Mouse (Mus musculus) erythroid progenitor cell, adult 5-6 weeks (primary cell): Measurements from ENCODE around the gene Gpr31b. TPM values are rescaled to one million over a fixed set of nuclear protein-coding genes. Genes with fewer than 3 reads are reported as not detected.

ENCODE experiments used
- total RNA-seq, 2 experiments: library from RNA; stranded (forward) in 1 of 2; stranded (reverse) in 1 of 2; fragments of 150-400 nt in 1 of 2; fragments of 186-747, 209-891 nt in 1 of 2; gene quantifications; 2 replicates each; pipeline versions ENCODE4 v1.2.3 to v1.2.4; 2015 to 2017; ENCODE audit warnings: low replicate concordance in 2 of 2

Gene Gpr31b
- total RNA-seq, 2 experiments from 2014 or later, result not detected

Other genes with a start within 250 kb of the Gpr31b start
- not detected in 2 replicates for gene Mas1, start 184.2 kb downstream of the Gpr31b start, total RNA-seq (2015; ENCODE audit: low replicate concordance)
- not detected in 2 replicates for gene Mas1, start 184.2 kb downstream of the Gpr31b start, total RNA-seq (2017; ENCODE audit: low replicate concordance)
- gene Mrgprh, start 176.3 kb downstream of the Gpr31b start, total RNA-seq (2015; ENCODE audit: low replicate concordance), result not detected in 2 replicates
- gene Mrgprh, start 176.3 kb downstream of the Gpr31b start, total RNA-seq (2017; ENCODE audit: low replicate concordance), result not detected in 2 replicates
- 2.9 TPM in 1 of 2 replicates, not detected in the other for gene Pnldc1, start 142.1 kb downstream of the Gpr31b start, total RNA-seq (2015; ENCODE audit: low replicate concordance)
- 7.4 TPM in 1 of 2 replicates, not detected in the other for gene Pnldc1, start 142.1 kb downstream of the Gpr31b start, total RNA-seq (2017; ENCODE audit: low replicate concordance)
- gene Tcp1, start 136.6 kb downstream of the Gpr31b start, total RNA-seq (2015; ENCODE audit: low replicate concordance), result 136 and 173 TPM in 2 replicates
- gene Tcp1, start 136.6 kb downstream of the Gpr31b start, total RNA-seq (2017; ENCODE audit: low replicate concordance), result 208 and 220 TPM in 2 replicates
- gene Mrpl18, start 136.0 kb downstream of the Gpr31b start, total RNA-seq (2015; ENCODE audit: low replicate concordance), result 96.0 and 107 TPM in 2 replicates
- 57.0 and 93.7 TPM in 2 replicates for gene Mrpl18, start 136.0 kb downstream of the Gpr31b start, total RNA-seq (2017; ENCODE audit: low replicate concordance)
- gene Acat3, start 111.7 kb downstream of the Gpr31b start, total RNA-seq (2015; ENCODE audit: low replicate concordance), result not detected in 2 replicates
- gene Acat3, start 111.7 kb downstream of the Gpr31b start, total RNA-seq (2017; ENCODE audit: low replicate concordance), result not detected in 2 replicates
- gene Acat2, start 91.5 kb downstream of the Gpr31b start, total RNA-seq (2015; ENCODE audit: low replicate concordance), result 3.2 and 17.2 TPM in 2 replicates
- 3.9 and 7.3 TPM in 2 replicates for gene Acat2, start 91.5 kb downstream of the Gpr31b start, total RNA-seq (2017; ENCODE audit: low replicate concordance)
- 66.0 and 97.3 TPM in 2 replicates for gene Wtap, start 58.1 kb downstream of the Gpr31b start, total RNA-seq (2015; ENCODE audit: low replicate concordance)
- gene Wtap, start 58.1 kb downstream of the Gpr31b start, total RNA-seq (2017; ENCODE audit: low replicate concordance), result 108 and 124 TPM in 2 replicates
- gene Sod2, start 45.5 kb downstream of the Gpr31b start, total RNA-seq (2015; ENCODE audit: low replicate concordance), result 18.4 and 58.3 TPM in 2 replicates
- 8.0 and 16.8 TPM in 2 replicates for gene Sod2, start 45.5 kb downstream of the Gpr31b start, total RNA-seq (2017; ENCODE audit: low replicate concordance)
- gene Tcp10b, start 8.8 kb upstream of the Gpr31b start, total RNA-seq (2015; ENCODE audit: low replicate concordance), result not detected in 2 replicates
- gene Tcp10b, start 8.8 kb upstream of the Gpr31b start, total RNA-seq (2017; ENCODE audit: low replicate concordance), result 0.39 TPM in 1 of 2 replicates, not detected in the other
- gene Unc93a, start 79.5 kb upstream of the Gpr31b start, total RNA-seq (2015; ENCODE audit: low replicate concordance), result not detected in 2 replicates
- not detected in 2 replicates for gene Unc93a, start 79.5 kb upstream of the Gpr31b start, total RNA-seq (2017; ENCODE audit: low replicate concordance)
- not detected in 2 replicates for gene Smok2a, start 168.9 kb upstream of the Gpr31b start, total RNA-seq (2015; ENCODE audit: low replicate concordance)
- not detected in 2 replicates for gene Smok2a, start 168.9 kb upstream of the Gpr31b start, total RNA-seq (2017; ENCODE audit: low replicate concordance)
- gene Smok2b, start 178.0 kb upstream of the Gpr31b start, total RNA-seq (2015; ENCODE audit: low replicate concordance), result not detected in 2 replicates
- not detected in 2 replicates for gene Smok2b, start 178.0 kb upstream of the Gpr31b start, total RNA-seq (2017; ENCODE audit: low replicate concordance)